Mouse (Mus musculus): ENCODE measurements around the gene Piezo1.

- TF ChIP-seq CTCF (IDR thresholded peaks at IDR 0.05; ENCODE audit: low read depth) (peak; percentile 45), EP300 (IDR thresholded peaks at IDR 0.05; ENCODE audit: low read depth) (no peak)
Observed at GRCm38 (mm10) chr8:122433269-122433905, 117.7 kb downstream of the Piezo1 start.
